Mouse (Mus musculus): ENCODE results near the gene Pnpt1. TPM values are rescaled to one million over a fixed set of nuclear protein-coding genes. Genes with fewer than 3 reads are reported as not detected.

The Pnpt1 gene
- polyA plus RNA-seq (2016; fragmentation: Nextera tagmentation; extraction: Ambion mirVana), result 50.8 and 51.7 TPM in 2 replicates

DNA sequence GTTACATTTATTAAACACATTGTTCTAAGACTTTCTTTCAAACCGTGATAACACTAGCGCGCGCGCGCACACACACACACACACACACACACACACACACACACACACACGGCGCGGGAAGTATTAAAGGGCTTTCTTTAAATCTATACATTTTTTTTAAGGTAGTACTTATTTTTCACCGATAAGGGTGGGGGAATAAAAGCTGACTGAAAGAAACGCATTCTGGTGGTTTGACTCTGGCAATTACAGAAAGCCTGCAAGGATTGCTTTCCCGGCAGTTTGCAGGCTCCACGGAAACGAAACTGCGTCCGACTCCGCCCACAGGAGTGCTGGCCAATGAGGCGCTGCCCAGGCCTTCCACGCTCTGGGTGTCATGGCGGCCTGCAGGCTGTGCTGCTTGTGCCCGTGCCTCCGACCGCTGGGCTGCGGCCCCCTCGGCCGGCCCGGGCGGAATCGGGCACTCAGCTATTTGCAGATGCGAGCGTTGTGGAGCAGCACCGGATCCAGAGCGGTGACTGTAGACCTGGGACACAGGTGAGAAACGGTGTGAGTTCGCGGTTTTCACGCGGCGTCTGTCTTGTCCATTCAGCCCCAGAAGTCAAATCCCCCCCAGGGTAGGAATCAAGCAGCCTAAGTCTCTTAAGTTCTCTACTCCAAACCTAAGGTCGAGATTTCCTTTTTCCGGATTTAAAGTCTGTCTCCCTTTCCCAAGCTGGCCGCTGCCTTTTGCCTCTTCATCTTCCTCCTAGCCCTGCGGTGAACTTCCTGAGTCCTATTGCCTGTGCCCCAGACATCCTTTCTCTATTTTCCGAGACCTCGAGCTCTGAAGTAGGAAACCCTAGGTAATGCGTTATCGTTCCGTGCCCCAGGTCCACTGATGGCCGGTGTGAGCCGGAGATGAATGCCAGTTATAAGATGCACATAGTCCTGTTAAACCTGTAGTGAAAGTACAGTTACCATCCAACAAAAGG, at the start of gene Pnpt1:
Gene Pnpt1, plus strand, starts transcription at position 360 of the 971 bp plus-strand sequence.
- H3K4me3 ChIP-seq, result peak within 1 kb of the TSS; percentile 93
- no peaks in the 10 kb centered on the region for H3K27me3 ChIP-seq (ENCODE audit: insufficient read depth, poor library complexity, severe bottlenecking)
- WGBS, result 6% methylated on average over 50 of the region's 50 CpGs
- peak within 1 kb of the TSS; percentile 96 for H3K27ac ChIP-seq
- peaks cover 19% of the 10 kb centered on the region for H3K36me3 ChIP-seq
- DNase-seq (ENCODE audit: low spot score), result peak; percentile 97
- H3K9me3 ChIP-seq, result no peaks in the 10 kb centered on the region
- no peaks in the 10 kb centered on the region for H3K4me1 ChIP-seq

DNA sequence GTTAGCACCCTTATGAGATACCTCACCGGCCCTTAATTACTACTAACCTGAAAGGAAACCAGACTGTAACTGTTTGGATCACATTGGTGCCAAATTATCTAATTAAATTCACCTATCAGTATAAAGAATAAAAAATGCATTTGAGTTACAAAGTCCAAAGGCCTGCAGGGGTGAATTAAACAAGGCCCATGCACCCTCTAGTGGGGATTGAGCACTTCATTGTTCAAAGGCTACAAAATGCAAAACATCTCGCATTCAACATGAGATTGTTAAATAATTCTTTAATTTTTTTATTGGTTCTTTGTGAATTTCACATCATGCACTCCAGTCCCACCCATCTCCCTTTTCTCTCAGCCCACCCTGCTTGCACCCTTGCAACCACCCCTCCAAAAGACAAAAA, 38.1 kb upstream of the Pnpt1 start:
- H3K9me3 ChIP-seq, result no peaks in the 10 kb centered on the region
- no peak overlapping the region for H3K4me3 ChIP-seq
- no peaks in the 10 kb centered on the region for H3K27me3 ChIP-seq (ENCODE audit: insufficient read depth, poor library complexity, severe bottlenecking)
- no peaks in the 10 kb centered on the region for H3K36me3 ChIP-seq
- no peak for DNase-seq (ENCODE audit: low spot score)
- no peak overlapping the region for H3K27ac ChIP-seq
- WGBS, result 72% methylated on average over 2 of the region's 2 CpGs
- H3K4me1 ChIP-seq, result no peaks in the 10 kb centered on the region

DNA sequence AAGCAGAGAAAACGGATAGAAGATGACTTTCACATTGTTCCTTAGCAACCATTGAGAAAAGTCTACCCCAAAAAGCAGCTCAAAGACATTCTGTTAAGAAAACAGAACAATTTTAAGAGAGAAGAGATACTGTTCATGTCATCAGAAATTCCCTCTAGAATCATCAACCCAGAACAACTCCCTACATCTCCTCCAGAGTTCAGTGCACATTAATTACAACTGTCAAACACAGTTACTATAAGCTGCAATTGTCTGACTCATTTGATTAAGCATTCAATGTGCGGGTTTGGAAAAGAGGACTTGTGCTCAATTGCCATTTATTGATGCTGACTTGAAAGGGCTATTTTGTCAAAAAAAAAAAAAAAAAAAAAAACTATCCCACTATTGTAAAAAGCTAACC, 31.6 kb upstream of the Pnpt1 start:
- H3K36me3 ChIP-seq, result no peaks in the 10 kb centered on the region
- H3K27me3 ChIP-seq (ENCODE audit: insufficient read depth, poor library complexity, severe bottlenecking), result no peaks in the 10 kb centered on the region
- no peaks in the 10 kb centered on the region for H3K4me1 ChIP-seq
- H3K4me3 ChIP-seq, result no peak overlapping the region
- DNase-seq (ENCODE audit: low spot score), result no peak
- 70% methylated on average over 2 of the region's 2 CpGs for WGBS
- no peak overlapping the region for H3K27ac ChIP-seq
- H3K9me3 ChIP-seq, result no peaks in the 10 kb centered on the region

DNA sequence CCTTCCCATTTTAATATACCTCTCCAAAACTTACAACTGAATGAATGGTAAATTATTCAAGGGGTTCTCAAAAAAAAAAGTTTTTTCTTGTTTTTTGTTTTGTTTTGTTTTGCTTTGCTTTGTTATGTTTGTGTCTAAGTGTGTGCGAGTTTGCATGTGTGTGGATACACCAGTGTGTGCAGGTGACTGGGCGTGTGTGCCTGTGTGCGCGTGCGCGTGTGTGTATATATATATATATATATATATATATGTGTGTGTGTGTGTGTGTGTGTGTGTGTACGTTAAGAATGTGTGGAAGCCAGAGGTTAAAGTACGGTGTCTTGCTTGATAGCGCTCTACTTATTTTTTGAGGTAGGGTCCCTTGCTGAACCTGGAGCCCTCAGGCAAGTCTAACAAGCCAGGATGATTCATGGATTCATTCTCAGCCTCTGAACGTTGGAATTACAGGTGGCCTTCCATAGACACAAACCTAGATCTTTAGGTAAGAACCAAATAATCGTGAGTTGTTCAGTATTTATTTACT, 621 bp upstream of the Pnpt1 start:
- peak overlapping the region; percentile 96 for H3K27ac ChIP-seq
- peaks cover 13% of the 10 kb centered on the region for H3K36me3 ChIP-seq
- H3K27me3 ChIP-seq (ENCODE audit: insufficient read depth, poor library complexity, severe bottlenecking), result no peaks in the 10 kb centered on the region
- no peak for DNase-seq (ENCODE audit: low spot score)
- WGBS, result 70% methylated on average over 11 of the region's 11 CpGs
- H3K9me3 ChIP-seq, result no peaks in the 10 kb centered on the region
- H3K4me1 ChIP-seq, result no peaks in the 10 kb centered on the region
- peak overlapping the region; percentile 93 for H3K4me3 ChIP-seq

DNA sequence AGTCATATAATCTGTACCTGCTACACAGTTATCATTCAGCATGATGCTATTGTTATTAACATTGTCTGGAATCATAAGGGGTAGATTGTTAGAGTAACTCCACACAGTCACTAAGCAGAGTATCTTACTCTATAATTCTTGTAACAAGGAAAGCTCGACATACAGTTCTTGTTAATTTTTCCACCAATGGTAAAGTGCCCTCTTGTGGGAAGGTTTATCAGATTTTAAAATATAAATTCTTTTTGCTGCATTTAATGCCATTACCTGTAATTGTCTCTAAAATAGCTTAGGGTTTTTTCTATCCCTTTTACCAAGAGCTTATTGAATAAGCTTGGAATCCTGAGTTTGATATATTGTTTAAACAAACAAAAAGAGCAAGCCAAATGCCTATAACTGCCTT, 10.1 kb downstream of the Pnpt1 start:
- Histone ChIP-seq H3K36me3 (peaks cover 52% of the 10 kb centered on the region), H3K9me3 (no peaks in the 10 kb centered on the region), H3K4me1 (no peaks in the 10 kb centered on the region), H3K27ac (no peak overlapping the region), H3K27me3 (ENCODE audit: insufficient read depth, poor library complexity, severe bottlenecking) (no peaks in the 10 kb centered on the region), H3K4me3 (no peak overlapping the region)
- 76% methylated on average over 1 of the region's 1 CpGs for WGBS
- no peak for DNase-seq (ENCODE audit: low spot score)

DNA sequence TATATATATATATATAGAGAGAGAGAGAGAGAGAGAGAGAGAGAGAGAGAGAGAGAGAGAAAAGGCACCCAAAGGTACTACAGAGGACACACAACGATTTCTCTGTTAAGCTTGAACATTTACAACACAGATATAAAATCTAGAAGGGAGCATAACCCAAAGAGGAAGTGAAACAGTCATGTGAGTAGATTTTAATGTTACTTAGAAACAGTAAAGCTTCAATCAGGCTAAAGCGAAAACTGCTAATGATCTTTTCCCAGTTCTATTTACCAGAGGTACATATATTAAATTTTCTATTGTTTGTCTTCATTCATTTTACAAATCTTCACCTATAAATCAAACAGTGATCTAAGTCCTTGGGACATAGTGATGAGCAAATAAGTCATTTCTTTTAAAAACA, 18.4 kb downstream of the Pnpt1 start:
- Histone ChIP-seq H3K9me3 (no peaks in the 10 kb centered on the region), H3K27ac (no peak overlapping the region), H3K4me3 (no peak overlapping the region), H3K4me1 (no peaks in the 10 kb centered on the region), H3K36me3 (peaks cover 52% of the 10 kb centered on the region), H3K27me3 (ENCODE audit: insufficient read depth, poor library complexity, severe bottlenecking) (no peaks in the 10 kb centered on the region)
- no peak for DNase-seq (ENCODE audit: low spot score)
- WGBS, result 88% methylated on average over 2 of the region's 2 CpGs

DNA sequence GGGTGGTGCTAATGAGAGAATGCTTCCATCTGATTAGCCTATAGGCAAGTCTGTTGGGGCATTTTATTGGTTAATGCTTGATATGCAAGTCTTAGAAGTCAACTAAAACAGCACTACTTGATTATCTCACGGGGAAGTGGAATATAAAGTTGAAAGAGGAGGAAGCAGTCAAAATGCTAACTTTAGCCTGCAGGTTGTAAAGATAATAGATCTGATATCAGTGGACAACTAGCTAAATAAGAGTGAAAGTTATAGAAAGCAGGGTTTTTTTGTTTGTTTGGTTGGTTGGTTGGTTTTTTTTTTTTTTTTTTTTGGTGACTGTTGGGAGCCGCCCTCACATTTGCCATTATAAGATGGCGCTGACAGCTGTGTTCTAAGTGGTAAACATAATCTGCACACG, 33.0 kb downstream of the Pnpt1 start:
- Histone ChIP-seq H3K27ac (no peak overlapping the region), H3K27me3 (ENCODE audit: insufficient read depth, poor library complexity, severe bottlenecking) (no peaks in the 10 kb centered on the region), H3K9me3 (no peaks in the 10 kb centered on the region), H3K4me1 (no peaks in the 10 kb centered on the region), H3K36me3 (peaks cover 39% of the 10 kb centered on the region), H3K4me3 (no peak overlapping the region)
- WGBS, result 93% methylated on average over 4 of the region's 4 CpGs
- DNase-seq (ENCODE audit: low spot score), result no peak

DNA sequence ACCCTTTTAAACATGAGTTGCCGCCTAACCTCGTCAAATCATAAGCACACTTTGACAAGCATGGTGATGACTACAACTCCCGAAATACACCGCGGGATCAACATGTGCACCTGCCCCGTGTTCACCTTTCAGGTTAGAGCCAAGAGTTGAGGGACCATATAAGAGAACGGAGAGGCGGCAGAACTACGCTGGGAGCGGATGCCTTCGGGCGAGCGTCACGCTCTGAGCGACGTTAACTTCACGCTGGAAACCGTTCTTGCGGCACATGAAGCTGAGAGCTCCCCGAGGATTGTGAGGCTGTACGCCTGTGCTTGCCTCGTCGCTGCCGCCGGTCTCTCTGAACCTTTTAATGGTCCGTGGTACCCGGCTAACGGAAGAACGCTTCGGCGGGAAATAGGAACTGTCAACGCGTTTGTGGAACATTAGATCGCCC, 41.4 kb downstream of the Pnpt1 start:
- H3K27me3 ChIP-seq (ENCODE audit: insufficient read depth, poor library complexity, severe bottlenecking), result no peaks in the 10 kb centered on the region
- H3K9me3 ChIP-seq, result no peaks in the 10 kb centered on the region
- H3K36me3 ChIP-seq, result no peaks in the 10 kb centered on the region
- DNase-seq (ENCODE audit: low spot score), result peak; percentile 78
- peaks cover 14% of the 10 kb centered on the region for H3K4me1 ChIP-seq
- under 1% methylated on average over 34 of the region's 34 CpGs for WGBS
- peak overlapping the region; percentile 99 for H3K27ac ChIP-seq
- peak overlapping the region; percentile 95 for H3K4me3 ChIP-seq

DNA sequence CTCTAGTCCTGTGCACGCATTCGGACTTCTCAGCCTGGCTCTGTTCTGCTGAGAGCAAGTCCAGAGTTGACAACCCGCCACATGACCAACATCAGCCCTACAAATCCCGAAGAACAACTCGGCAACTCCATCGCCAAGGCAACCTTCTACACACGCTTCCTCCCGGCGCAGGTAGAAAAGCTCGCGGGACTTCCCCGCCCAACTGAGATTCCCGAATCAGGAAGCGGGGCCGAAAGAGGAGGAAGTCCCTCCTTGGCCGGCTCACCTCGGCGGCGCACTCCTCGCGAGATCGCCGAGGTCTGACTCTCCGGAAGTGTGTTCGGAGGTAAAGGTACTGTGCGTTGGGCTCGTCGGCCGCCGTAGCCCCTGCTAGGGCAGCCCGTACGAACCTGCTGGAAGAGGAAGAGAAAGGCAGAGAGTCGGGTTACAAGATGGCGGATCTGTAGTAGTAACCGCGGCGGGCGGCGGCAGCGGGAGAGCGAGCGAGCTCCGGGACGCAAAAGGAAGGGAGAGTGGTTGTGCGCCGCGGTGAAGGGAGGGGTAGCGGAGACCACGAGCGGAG, 42.1 kb downstream of the Pnpt1 start, which contains the start of gene Ppp4r3b:
Gene Ppp4r3b, plus strand, starts transcription at position 328 of the 562 bp plus-strand sequence.
- under 1% methylated on average over 50 of the region's 50 CpGs for WGBS

DNA sequence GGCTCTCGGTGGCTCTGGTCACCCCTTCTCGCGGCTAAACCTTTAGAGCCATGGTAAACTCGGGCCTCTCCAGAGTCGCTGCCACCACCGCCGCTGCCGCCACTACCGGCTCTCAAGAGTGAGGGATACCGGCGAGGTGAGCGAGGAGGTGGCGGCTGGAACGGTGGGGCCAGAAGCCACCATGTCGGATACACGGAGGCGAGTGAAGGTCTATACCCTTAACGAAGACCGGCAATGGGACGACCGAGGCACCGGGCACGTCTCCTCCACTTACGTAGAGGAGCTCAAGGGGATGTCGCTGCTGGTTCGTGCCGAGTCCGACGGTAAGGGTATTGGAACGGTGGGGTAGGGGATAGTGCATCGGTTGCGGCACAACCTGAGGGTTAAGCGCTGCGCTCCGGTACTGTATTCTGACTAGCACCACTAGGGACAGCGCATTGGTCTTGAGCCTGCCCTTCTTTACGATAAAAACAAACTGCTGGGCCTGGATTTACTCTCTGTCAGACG, 42.6 kb downstream of the Pnpt1 start:
- H3K27me3 ChIP-seq (ENCODE audit: insufficient read depth, poor library complexity, severe bottlenecking), result no peaks in the 10 kb centered on the region
- peaks cover 14% of the 10 kb centered on the region for H3K4me1 ChIP-seq
- no peaks in the 10 kb centered on the region for H3K36me3 ChIP-seq
- peak overlapping the region; percentile 99 for H3K27ac ChIP-seq
- under 1% methylated on average over 38 of the region's 38 CpGs for WGBS
- peak overlapping the region; percentile 95 for H3K4me3 ChIP-seq
- H3K9me3 ChIP-seq, result no peaks in the 10 kb centered on the region
- peak; percentile 88 for DNase-seq (ENCODE audit: low spot score)

More for the DNA sequence above, 42.1 kb downstream of the Pnpt1 start, which contains the start of gene Ppp4r3b:
- peak; percentile 100 for DNase-seq (ENCODE audit: low spot score)
- Histone ChIP-seq H3K36me3 (no peaks in the 10 kb centered on the region), H3K27ac (peak within 1 kb of the TSS; percentile 99), H3K4me3 (peak within 1 kb of the TSS; percentile 95), H3K4me1 (peaks cover 14% of the 10 kb centered on the region), H3K27me3 (ENCODE audit: insufficient read depth, poor library complexity, severe bottlenecking) (no peaks in the 10 kb centered on the region), H3K9me3 (no peaks in the 10 kb centered on the region)

DNA sequence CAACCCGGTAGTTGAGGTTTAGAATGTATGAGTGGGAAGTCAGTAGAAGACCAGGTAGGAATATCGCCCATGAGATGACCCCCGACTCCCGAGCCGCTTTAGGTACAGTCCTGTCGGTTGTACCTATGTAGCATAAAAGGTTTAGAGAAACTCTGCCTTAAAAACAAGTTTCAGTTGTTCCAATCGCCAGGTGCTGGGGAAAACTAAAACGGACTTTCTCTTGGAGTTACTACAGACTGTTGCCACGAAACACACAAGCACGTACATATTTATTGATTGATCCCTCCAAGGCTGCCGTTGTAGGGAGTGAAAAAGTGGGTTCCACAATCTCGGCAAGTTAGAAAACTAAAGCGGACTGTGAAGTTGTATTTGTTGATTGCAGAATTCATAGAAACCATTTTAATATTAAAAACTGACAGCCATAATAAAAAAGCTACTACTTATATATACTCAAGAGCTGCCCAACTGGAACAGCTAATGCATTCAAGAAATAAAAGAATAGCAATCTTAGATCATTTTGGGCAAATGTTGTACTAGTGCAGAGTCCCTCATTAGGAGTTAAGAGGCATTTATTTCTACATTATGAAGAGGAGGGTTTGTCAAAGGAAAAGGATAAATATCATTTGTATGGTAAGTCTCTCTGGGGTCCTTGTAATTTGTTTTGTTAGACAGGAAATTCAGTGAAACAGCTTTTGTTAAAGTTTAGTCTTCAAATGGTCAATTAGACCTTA, 43.3 kb downstream of the Pnpt1 start:
- Histone ChIP-seq H3K4me3 (peak overlapping the region; percentile 95), H3K27me3 (ENCODE audit: insufficient read depth, poor library complexity, severe bottlenecking) (no peaks in the 10 kb centered on the region), H3K4me1 (peaks cover 14% of the 10 kb centered on the region), H3K36me3 (0 out of 2 replicates have a peak, but pooled peaks cover 3% of the 10 kb centered on the region), H3K9me3 (no peaks in the 10 kb centered on the region), H3K27ac (peak overlapping the region; percentile 99)
- DNase-seq (ENCODE audit: low spot score), result no peak
- WGBS, result 6% methylated on average over 13 of the region's 13 CpGs

DNA sequence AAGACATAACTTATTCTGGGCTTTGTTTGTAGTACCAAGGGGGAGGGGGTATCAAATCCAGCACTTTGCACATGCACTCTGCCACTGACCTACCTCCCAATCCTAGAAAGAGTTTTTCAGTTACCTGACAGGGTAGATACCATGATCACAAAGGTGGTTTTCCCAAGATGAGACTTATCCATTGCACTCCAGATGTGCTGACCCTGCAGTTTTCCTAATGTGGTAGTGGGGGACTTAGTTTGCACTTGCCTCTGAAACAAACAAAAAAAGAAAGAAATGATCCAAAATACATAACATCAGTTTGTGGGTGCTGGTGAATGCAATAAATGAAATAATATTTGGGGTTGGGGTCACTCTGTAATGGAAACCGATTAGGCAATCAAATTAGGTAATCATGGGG, 48.8 kb downstream of the Pnpt1 start:
- Histone ChIP-seq H3K9me3 (no peaks in the 10 kb centered on the region), H3K27me3 (ENCODE audit: insufficient read depth, poor library complexity, severe bottlenecking) (no peaks in the 10 kb centered on the region), H3K36me3 (peaks cover 20% of the 10 kb centered on the region), H3K4me3 (no peak overlapping the region), H3K4me1 (0 out of 2 replicates have a peak, but pooled peaks cover 2% of the 10 kb centered on the region), H3K27ac (no peak overlapping the region)
- 82% methylated on average over 1 of the region's 1 CpGs for WGBS
- DNase-seq (ENCODE audit: low spot score), result no peak

Data from heart, embryonic 10.5 days (tissue).